Mouse (Mus musculus) embryonic fibroblast, embryonic 13.5 days (primary cell): ENCODE data around the gene Slfn2. TPM values are rescaled to one million over a fixed set of nuclear protein-coding genes. Genes with fewer than 3 reads are reported as not detected.
A peak's percentile ranks its signal among the peaks of the same experiment; 100 is the strongest.
"Not testable (repeated sequence)": the region's sequence is repeated elsewhere in the genome, so short reads cannot be mapped to it uniquely, and the experiment has no call there.

Source experiments
- H3K27ac ChIP-seq: 2 replicates; pipeline ENCODE4 v1.5.1; 2012; ENCODE audit warnings: low read length, control low read depth, inconsistent platforms; ENCODE audit not compliant: insufficient read depth
- H3K4me1 ChIP-seq: 2 replicates; pipeline ENCODE4 v1.6.1; 2011; ENCODE audit warnings: low read length; ENCODE audit not compliant: control insufficient read depth, insufficient read depth
- H3K4me3 ChIP-seq: 2 replicates; pipeline ENCODE4 v1.5.1; 2011; ENCODE audit warnings: mild to moderate bottlenecking, control low read depth, low read length; ENCODE audit not compliant: insufficient read depth
- CTCF ChIP-seq: IDR thresholded peaks from 2 replicates; pipeline ENCODE4 v1.5.1; 2011; ENCODE audit warnings: mild to moderate bottlenecking, control low read depth, low read length, moderate library complexity, borderline replicate concordance; ENCODE audit not compliant: insufficient read depth
- POLR2A ChIP-seq: IDR thresholded peaks from 2 replicates; pipeline ENCODE4 v1.6.1; 2011; ENCODE audit warnings: low read depth, mild to moderate bottlenecking, control low read depth, low read length, moderate library complexity
- polyA plus RNA-seq: library from polyadenylated mRNA; stranded (reverse); fragments of >200 nt; gene quantifications from 2 replicates; pipeline ENCODE4 v1.2.4, GENCODE M21; 2011; ENCODE audit warnings: low read depth; ENCODE audit not compliant: missing spikeins, insufficient read length

Slfn2 gene
- polyA plus RNA-seq = 7.4 and 7.7 TPM in 2 replicates

- Histone ChIP-seq H3K4me3 (peak within 1 kb of the TSS; percentile 10; the same call in 1 of the 2 replicates), H3K4me1 (peaks cover 11% of the 10 kb centered on the region), H3K27ac (peak within 1 kb of the TSS; percentile 75)
- TF ChIP-seq CTCF (no peak), POLR2A (0 out of 2 replicates have a peak, but pooled peaks have one; percentile 27)
Observed at GRCm38 (mm10) chr11:83064946-83065345, at the start of gene Slfn2. Gene Slfn2 (plus strand): TSS chr11:83065112.

GRCm38 (mm10) chr11:83016093-83016492 is 48.8 kb upstream of the Slfn2 start:
- peaks cover 3% of the 10 kb centered on the region; the same call in 1 of the 2 replicates for H3K4me1 ChIP-seq
- TF ChIP-seq CTCF (no peak), POLR2A (no peak)
- H3K27ac ChIP-seq = no peak overlapping the region
- H3K4me3 ChIP-seq = no peak overlapping the region

DNA sequence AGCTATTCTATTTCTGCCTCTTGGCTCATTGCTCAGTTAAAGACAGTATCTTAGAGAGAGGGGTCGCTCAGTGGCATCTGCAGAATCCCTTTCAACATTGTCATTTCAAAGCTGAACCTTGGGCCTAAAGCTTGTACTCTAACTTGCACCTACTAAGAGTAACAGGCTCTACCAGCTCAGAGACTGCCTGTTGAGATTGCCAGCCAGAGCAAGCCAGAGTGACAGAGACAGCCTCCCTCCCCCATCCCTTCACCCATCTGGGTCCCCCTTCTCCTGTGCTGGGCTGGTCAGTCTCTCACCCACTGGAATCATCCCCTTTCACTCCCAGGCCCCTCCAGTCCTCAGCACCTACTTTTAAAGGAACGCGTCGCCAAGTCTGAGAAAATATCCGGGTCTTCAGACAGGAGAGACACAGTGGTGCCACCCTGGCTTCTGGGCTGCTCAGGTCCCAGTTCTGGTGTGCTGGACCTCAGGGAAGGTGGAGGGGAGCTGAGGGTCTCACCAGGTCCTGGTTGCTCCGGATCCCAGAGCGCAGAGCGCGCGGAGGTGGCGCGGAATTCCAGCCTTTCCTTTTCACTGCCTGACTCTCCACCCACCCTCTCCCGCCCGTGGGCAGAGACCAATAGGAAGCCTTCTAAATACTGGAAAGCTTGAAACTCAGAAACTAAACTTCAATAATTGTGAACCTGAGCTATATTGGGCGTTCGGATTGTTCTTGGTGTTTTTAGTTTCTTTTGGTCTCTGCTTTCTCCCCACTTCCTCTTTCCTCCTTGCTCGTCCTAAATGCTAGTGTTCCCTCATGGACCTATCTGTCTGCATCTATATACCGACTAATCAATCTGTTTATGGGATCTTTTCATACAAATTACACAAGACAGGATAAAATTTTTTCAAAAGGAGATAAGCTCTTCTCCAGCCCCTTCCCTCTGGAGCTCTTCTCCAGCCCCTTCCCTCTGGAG is 45.1 kb upstream of the Slfn2 start:
- H3K4me1 ChIP-seq, H3K27ac ChIP-seq, H3K4me3 ChIP-seq: not testable (repeated sequence)

GRCm38 (mm10) chr11:83020621-83021020 is 44.3 kb upstream of the Slfn2 start, which contains the start of gene Slfn8:
Gene Slfn8 (minus strand): TSS chr11:83020810.
- no peak within 1 kb of the TSS for H3K27ac ChIP-seq
- H3K4me1 ChIP-seq = no peaks in the 10 kb centered on the region
- no peak within 1 kb of the TSS for H3K4me3 ChIP-seq
- TF ChIP-seq POLR2A (no peak), CTCF (no peak)

DNA sequence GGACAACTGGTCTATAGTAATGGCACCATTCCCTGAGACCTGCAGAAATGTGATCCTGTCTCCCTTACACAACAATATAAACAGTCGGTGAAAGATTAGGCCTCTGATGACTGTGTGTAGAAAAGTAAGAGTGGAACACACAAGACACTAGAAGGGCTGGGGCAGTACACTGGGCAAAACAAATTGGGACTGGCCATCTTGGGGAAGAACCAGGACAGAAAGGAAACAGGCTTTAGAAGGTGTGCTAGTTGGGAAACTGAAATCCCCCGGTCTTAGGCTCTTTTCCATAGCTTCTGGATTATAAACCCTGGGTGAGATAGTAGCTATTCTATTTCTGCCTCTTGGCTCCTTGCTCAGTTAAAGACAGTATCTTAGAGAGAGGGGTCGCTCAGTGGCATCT is 26.2 kb upstream of the Slfn2 start:
- H3K4me3 ChIP-seq, H3K27ac ChIP-seq, H3K4me1 ChIP-seq: not testable (repeated sequence)

- Histone ChIP-seq H3K27ac (no peak overlapping the region), H3K4me3 (no peak overlapping the region), H3K4me1 (no peaks in the 10 kb centered on the region; the same call in 1 of the 2 replicates)
- no peak for TF ChIP-seq POLR2A
- TF ChIP-seq CTCF = no peak
Observed at GRCm38 (mm10) chr11:83039156-83039555, 25.8 kb upstream of the Slfn2 start.

DNA sequence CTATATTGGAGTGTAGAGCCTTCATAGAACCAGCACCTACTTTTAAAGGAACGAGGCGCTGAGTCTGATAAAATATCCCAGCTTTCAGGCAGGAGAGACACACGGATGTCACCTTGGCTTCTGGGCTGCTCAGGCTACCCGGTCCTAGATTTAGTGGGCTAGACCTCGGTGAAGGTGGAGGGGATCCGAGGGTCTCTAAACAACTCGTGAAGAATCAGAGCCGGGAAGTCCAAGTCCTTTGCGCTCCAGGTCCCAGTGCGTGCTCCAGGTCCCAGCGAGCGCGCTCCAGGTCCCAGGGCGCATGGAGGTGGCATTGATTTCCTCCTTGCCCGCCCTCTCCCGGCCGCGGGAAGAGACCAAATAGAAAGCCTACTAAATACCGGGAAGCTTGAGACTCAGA is 25.1 kb upstream of the Slfn2 start:
- Histone ChIP-seq H3K27ac (peak overlapping the region; percentile 11; the same call in 1 of the 2 replicates), H3K4me3 (peak overlapping the region; percentile 6; the same call in 1 of the 2 replicates), H3K4me1 (no peaks in the 10 kb centered on the region; the same call in 1 of the 2 replicates)
- TF ChIP-seq CTCF (no peak), POLR2A (no peak)

DNA sequence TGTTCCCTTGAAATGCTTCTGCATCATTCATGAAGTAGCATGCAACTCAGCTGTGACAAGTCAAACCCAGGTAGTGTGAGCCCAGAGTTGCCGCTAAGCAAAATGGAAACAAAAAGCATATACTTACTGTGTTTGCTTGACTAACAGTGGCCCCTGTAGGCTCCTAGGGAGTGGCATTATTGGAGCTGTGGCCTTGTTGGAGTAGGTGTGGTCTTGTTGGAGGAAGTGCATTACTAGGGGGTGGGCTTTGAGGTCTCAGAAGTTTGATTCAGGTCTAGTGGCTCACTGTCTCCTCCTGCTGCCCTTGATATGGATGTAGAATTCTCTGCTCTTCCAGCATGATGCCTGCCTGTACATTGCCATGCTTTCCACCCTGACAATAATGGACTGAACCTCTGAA is 24.6 kb upstream of the Slfn2 start:
- Histone ChIP-seq H3K27ac (0 out of 2 replicates have a peak overlapping the region, but pooled peaks have one; percentile 11), H3K4me1 (no peaks in the 10 kb centered on the region; the same call in 1 of the 2 replicates), H3K4me3 (no peak overlapping the region)
- TF ChIP-seq POLR2A (peak; percentile 28; the same call in 1 of the 2 replicates), CTCF (no peak)

GRCm38 (mm10) chr11:83041000-83041399 is 23.9 kb upstream of the Slfn2 start:
- no peak for TF ChIP-seq POLR2A
- TF ChIP-seq CTCF = no peak
- Histone ChIP-seq H3K4me3 (no peak overlapping the region), H3K4me1 (no peaks in the 10 kb centered on the region; the same call in 1 of the 2 replicates), H3K27ac (no peak overlapping the region)

GRCm38 (mm10) chr11:83043891-83044290 is 21.0 kb upstream of the Slfn2 start:
- Histone ChIP-seq H3K4me3 (no peak overlapping the region), H3K4me1 (peaks cover 3% of the 10 kb centered on the region; the same call in 1 of the 2 replicates), H3K27ac (peak overlapping the region; percentile 78)
- TF ChIP-seq CTCF (no peak), POLR2A (no peak)
